Mouse (Mus musculus) myocyte (in vitro differentiated cells): ENCODE measurements around the gene Pdcd11. TPM values are rescaled to one million over a fixed set of nuclear protein-coding genes. Genes with fewer than 3 reads are reported as not detected.

Experiments
- H3K27me3 ChIP-seq: one replicate; pipeline ENCODE4 v1.6.1; 2011; ENCODE audit not compliant: control insufficient read depth, insufficient read depth, insufficient read length
- H3K36me3 ChIP-seq: one replicate; pipeline ENCODE4 v1.6.1; 2011; ENCODE audit not compliant: control insufficient read depth, insufficient read depth
- H3K4me2 ChIP-seq: one replicate; pipeline ENCODE4 v1.6.1; 2011; ENCODE audit warnings: low read depth, control low read depth
- H3K4me3 ChIP-seq: one replicate; pipeline ENCODE4 v1.5.1; 2011; ENCODE audit warnings: mild to moderate bottlenecking, control low read depth, moderate library complexity
- H3K79me2 ChIP-seq: one replicate; pipeline ENCODE4 v1.6.1; 2011; ENCODE audit not compliant: control insufficient read depth, insufficient read depth
- H3ac ChIP-seq: one replicate; pipeline ENCODE4 v1.6.1; 2011; ENCODE audit not compliant: control insufficient read depth, insufficient read length
- CEBPB ChIP-seq: IDR thresholded peaks from 2 replicates; pipeline ENCODE4 v1.6.1; 2011; ENCODE audit warnings: mild to moderate bottlenecking, moderate library complexity; ENCODE audit not compliant: poor library complexity, insufficient read depth, severe bottlenecking
- E2F4 ChIP-seq: IDR thresholded peaks from one replicate; pipeline ENCODE4 v1.6.1; 2011; ENCODE audit warnings: mild to moderate bottlenecking, control low read depth, moderate library complexity; ENCODE audit not compliant: insufficient read depth
- MAX ChIP-seq: IDR thresholded peaks from one replicate; pipeline ENCODE4 v1.6.1; 2011; ENCODE audit warnings: low read depth, mild to moderate bottlenecking, control low read depth
- MYOD1 ChIP-seq, 3 experiments: IDR thresholded peaks; one replicate each; pipeline ENCODE4 v1.6.1; 2011; ENCODE audit warnings: control low read depth in 2 of 3, low read depth in 2 of 3, mild to moderate bottlenecking in 2 of 3, moderate library complexity in 1 of 3; ENCODE audit not compliant: insufficient read length in 2 of 3, control insufficient read depth in 1 of 3
- MYOG ChIP-seq, 3 experiments: IDR thresholded peaks; one replicate each; pipeline ENCODE4 v1.6.1; 2011; ENCODE audit warnings: control low read depth in 2 of 3, low read depth in 2 of 3, mild to moderate bottlenecking in 2 of 3; ENCODE audit not compliant: insufficient read length in 2 of 3, control insufficient read depth in 1 of 3, insufficient read depth in 1 of 3
- POLR2A ChIP-seq: IDR thresholded peaks from one replicate; pipeline ENCODE4 v1.6.1; 2011; ENCODE audit warnings: low read depth, mild to moderate bottlenecking, control low read depth, moderate library complexity; ENCODE audit not compliant: insufficient read length
- POLR2AphosphoS2 ChIP-seq: IDR thresholded peaks from one replicate; pipeline ENCODE4 v1.6.1; 2011; ENCODE audit warnings: low read depth, control low read depth; ENCODE audit not compliant: insufficient read length
- REST ChIP-seq: IDR thresholded peaks from one replicate; pipeline ENCODE4 v1.6.1; 2011; ENCODE audit warnings: mild to moderate bottlenecking, control low read depth, moderate library complexity; ENCODE audit not compliant: insufficient read depth, insufficient read length
- SRF ChIP-seq: IDR thresholded peaks from one replicate; pipeline ENCODE4 v1.6.1; 2011; ENCODE audit warnings: low read depth; ENCODE audit not compliant: control insufficient read depth, insufficient read length
- TCF12 ChIP-seq: IDR thresholded peaks from one replicate; pipeline ENCODE4 v1.6.1; 2011; ENCODE audit warnings: mild to moderate bottlenecking, control low read depth; ENCODE audit not compliant: poor library complexity, insufficient read depth, severe bottlenecking
- TCF3 ChIP-seq: IDR thresholded peaks from one replicate; pipeline ENCODE4 v1.6.1; 2011; ENCODE audit warnings: low read depth, control low read depth; ENCODE audit not compliant: insufficient read length
- USF1 ChIP-seq: IDR thresholded peaks from one replicate; pipeline ENCODE4 v1.6.1; 2011; ENCODE audit warnings: low read depth, mild to moderate bottlenecking, control low read depth, moderate library complexity
- polyA plus RNA-seq: library from polyadenylated mRNA; unstranded; fragments of >200 nt; fragmentation: generic; extraction: Trizol; gene quantifications from one replicate; pipeline ENCODE4 v1.2.1, GENCODE M21; 2012; ENCODE audit warnings: missing spikeins

Gene Pdcd11
- polyA plus RNA-seq, 1 experiment, result 16.1 TPM

- Histone ChIP-seq H3K4me3 (no peak overlapping the region), H3K79me2 (no peaks in the 10 kb centered on the region), H3ac (no peak overlapping the region), H3K27me3 (no peaks in the 10 kb centered on the region), H3K36me3 (no peaks in the 10 kb centered on the region), H3K4me2 (peak overlapping the region; percentile 27)
- TF ChIP-seq USF1 (no peak), POLR2AphosphoS2 (no peak), MYOG (IDR thresholded peaks at IDR 0.05; ENCODE audit: control insufficient read depth in 1 of 3, insufficient read depth in 1 of 3, insufficient read length in 2 of 3, low read depth in 2 of 3) (no peak), POLR2A (no peak), CEBPB (no peak), MAX (no peak), REST (no peak), E2F4 (no peak), MYOD1 (IDR thresholded peaks at IDR 0.05; ENCODE audit: control insufficient read depth in 1 of 3, insufficient read length in 2 of 3, low read depth in 2 of 3) (no peak), TCF12 (no peak), TCF3 (no peak), SRF (no peak)
Observed at GRCm38 (mm10) chr19:47142438-47142837, 51.9 kb downstream of the Pdcd11 start.

DNA sequence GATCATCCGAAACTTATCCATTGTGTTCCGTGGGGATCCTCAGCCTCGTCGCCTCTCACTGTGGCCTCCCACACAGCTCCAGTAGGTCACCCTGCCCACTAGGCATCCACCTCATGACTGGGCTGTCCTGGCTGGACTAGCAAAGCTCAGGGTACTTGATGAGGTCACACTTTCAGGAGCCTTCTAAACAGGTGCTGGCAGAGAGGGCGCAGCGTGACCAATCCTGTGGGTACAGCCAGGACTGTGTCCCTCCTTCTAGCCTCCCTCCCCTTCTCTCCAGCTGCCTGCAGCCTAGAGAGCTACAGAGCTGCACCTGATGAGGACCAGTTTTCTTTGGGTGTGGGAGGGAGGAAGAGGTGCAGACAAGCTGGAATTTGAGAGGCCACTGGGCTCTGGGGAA, 53.6 kb downstream of the Pdcd11 start, which contains the start of gene Calhm1:
TSS of gene Calhm1 (minus strand) at position 101 of the 400 bp plus-strand sequence.
- Histone ChIP-seq H3K79me2 (no peaks in the 10 kb centered on the region), H3K4me2 (no peak within 1 kb of the TSS), H3ac (no peak within 1 kb of the TSS), H3K27me3 (no peaks in the 10 kb centered on the region), H3K4me3 (no peak within 1 kb of the TSS), H3K36me3 (no peaks in the 10 kb centered on the region)
- TF ChIP-seq CEBPB (no peak), MYOD1 (IDR thresholded peaks at IDR 0.05; ENCODE audit: control insufficient read depth in 1 of 3, insufficient read length in 2 of 3, low read depth in 2 of 3) (no peak), TCF12 (no peak), E2F4 (no peak), REST (no peak), POLR2AphosphoS2 (no peak), MYOG (IDR thresholded peaks at IDR 0.05; ENCODE audit: control insufficient read depth in 1 of 3, insufficient read depth in 1 of 3, insufficient read length in 2 of 3, low read depth in 2 of 3) (no peak), POLR2A (no peak)

GRCm38 (mm10) chr19:47148267-47148847, 57.8 kb downstream of the Pdcd11 start:
- no peak overlapping the region for H3ac ChIP-seq
- no peaks in the 10 kb centered on the region for H3K79me2 ChIP-seq
- H3K4me3 ChIP-seq, result no peak overlapping the region
- TF ChIP-seq TCF3 (no peak), CEBPB (no peak), USF1 (no peak), MAX (no peak), E2F4 (no peak), SRF (no peak), POLR2A (no peak), MYOD1 (IDR thresholded peaks at IDR 0.05; ENCODE audit: control insufficient read depth in 1 of 3, insufficient read length in 2 of 3, low read depth in 2 of 3) (no peak), MYOG (IDR thresholded peaks at IDR 0.05; ENCODE audit: control insufficient read depth in 1 of 3, insufficient read depth in 1 of 3, insufficient read length in 2 of 3, low read depth in 2 of 3) (no peak), POLR2AphosphoS2 (no peak), TCF12 (no peak), REST (no peak)
- H3K4me2 ChIP-seq, result peak overlapping the region; percentile 6
- H3K27me3 ChIP-seq, result no peaks in the 10 kb centered on the region
- no peaks in the 10 kb centered on the region for H3K36me3 ChIP-seq

DNA sequence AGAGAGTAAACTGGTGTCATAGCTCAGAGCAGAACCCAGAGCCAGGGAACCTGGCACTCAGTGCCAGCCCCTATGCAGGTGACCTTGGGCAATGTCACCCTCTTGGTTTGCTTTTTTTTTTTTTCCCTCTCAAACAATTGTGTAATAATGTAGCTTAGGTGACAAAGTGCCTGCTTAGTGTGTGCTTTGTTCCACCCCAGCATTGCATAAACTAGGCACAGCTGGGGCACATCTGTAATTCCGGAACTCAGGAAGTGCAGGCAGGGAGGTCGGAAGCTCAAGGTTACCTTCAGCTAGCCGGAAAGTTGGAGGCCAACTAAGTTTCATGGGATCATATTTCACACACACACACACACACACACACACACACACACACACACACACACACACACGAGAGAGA, 59.3 kb downstream of the Pdcd11 start:
- Histone ChIP-seq H3K27me3 (no peaks in the 10 kb centered on the region), H3K4me2 (no peak overlapping the region)
- TF ChIP-seq MYOG (IDR thresholded peaks at IDR 0.05; ENCODE audit: control insufficient read depth in 1 of 3, insufficient read depth in 1 of 3, insufficient read length in 2 of 3, low read depth in 2 of 3) (no peak), USF1 (no peak), E2F4 (no peak), MYOD1 (IDR thresholded peaks at IDR 0.05; ENCODE audit: control insufficient read depth in 1 of 3, insufficient read length in 2 of 3, low read depth in 2 of 3) (no peak), SRF (no peak), MAX (no peak)

DNA sequence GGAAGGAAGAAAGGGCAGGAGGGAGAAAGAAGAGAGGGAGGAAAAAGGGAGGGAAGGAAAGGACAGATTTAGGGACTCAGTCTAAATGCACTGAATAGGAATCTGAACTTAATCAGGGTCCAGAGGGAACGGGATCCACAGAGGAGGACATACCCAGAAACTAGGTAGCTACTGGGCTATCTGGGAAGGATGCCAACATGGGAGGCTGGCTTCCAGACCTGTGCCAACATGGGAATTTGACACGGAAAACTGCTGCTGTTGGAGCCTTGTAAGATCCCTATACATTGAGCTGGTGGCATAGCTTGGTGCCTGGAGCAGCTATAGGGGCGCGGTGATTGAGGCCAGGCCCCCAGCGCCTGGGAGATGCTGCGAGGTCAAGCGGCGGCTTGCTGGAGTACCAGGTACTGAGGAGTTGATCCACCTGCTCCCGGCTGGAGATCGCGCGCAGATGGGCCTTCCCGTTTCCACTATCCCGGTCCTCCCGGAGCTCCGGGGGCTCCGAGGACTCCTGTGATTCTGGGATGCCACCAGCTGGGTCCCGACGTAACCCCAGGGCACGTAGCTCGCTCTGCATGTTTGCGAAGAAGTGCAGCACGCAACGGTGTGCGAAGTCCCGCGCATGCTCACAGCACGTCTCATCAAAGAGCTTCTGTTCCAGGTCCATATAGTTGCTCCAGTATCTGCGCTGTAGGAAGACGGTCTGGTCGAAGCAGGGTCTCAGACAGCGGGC, 60.9 kb downstream of the Pdcd11 start:
- Histone ChIP-seq H3K36me3 (no peaks in the 10 kb centered on the region), H3ac (no peak overlapping the region), H3K4me2 (no peak overlapping the region), H3K27me3 (no peaks in the 10 kb centered on the region), H3K79me2 (no peaks in the 10 kb centered on the region), H3K4me3 (no peak overlapping the region)
- TF ChIP-seq USF1, result no peak
- TF ChIP-seq MYOD1 (IDR thresholded peaks at IDR 0.05; ENCODE audit: control insufficient read depth in 1 of 3, insufficient read length in 2 of 3, low read depth in 2 of 3), result no peak
- TF ChIP-seq POLR2A, result no peak
- no peak for TF ChIP-seq REST
- no peak for TF ChIP-seq TCF12
- no peak for TF ChIP-seq POLR2AphosphoS2
- no peak for TF ChIP-seq E2F4
- TF ChIP-seq SRF, result no peak
- TF ChIP-seq MYOG (IDR thresholded peaks at IDR 0.05; ENCODE audit: control insufficient read depth in 1 of 3, insufficient read depth in 1 of 3, insufficient read length in 2 of 3, low read depth in 2 of 3), result no peak
- no peak for TF ChIP-seq CEBPB
- TF ChIP-seq TCF3, result no peak
- no peak for TF ChIP-seq MAX

More for the DNA sequence above, 59.3 kb downstream of the Pdcd11 start:
- no peak overlapping the region for H3K4me3 ChIP-seq
- no peaks in the 10 kb centered on the region for H3K36me3 ChIP-seq
- no peaks in the 10 kb centered on the region for H3K79me2 ChIP-seq
- H3ac ChIP-seq, result no peak overlapping the region
